Mouse (Mus musculus): ENCODE data around the gene Olfr434. TPM values are rescaled to one million over a fixed set of nuclear protein-coding genes. Genes with fewer than 3 reads are reported as not detected.
"Not testable (repeated sequence)": the region's sequence is repeated elsewhere in the genome, so short reads cannot be mapped to it uniquely, and the experiment has no call there.

The Olfr434 gene
- not detected in 2 replicates for polyA plus RNA-seq (2012; rRNA removed)

DNA sequence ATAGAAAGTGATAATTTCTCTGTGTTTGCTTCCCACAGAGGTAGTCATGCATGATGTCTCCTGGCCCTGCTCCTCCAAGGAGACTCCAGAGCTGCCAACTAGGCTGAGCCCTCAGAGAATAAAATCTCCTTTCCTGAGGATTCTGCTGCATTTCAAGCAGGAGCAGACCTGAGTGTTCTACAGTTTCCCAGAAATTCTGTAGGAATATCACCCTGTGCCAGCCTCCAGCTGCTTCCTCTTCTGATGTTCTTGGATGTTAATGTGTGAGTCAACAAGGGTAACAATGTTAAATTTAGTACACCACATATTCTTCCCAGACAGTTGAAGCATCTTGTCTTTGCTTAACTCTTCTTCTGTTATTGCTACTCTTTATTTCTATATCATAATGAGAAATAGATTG is at the start of gene Olfr434:
TSS of gene Olfr434 (plus strand) at position 149 of the 400 bp plus-strand sequence.
- not testable (repeated sequence) for H3K27ac ChIP-seq (ENCODE audit: insufficient read depth, low read length); H3K4me1 ChIP-seq (ENCODE audit: control insufficient read depth, insufficient read depth, low read length); H3K4me3 ChIP-seq (ENCODE audit: insufficient read depth, low read length)

GRCm38 (mm10) chr6:43167246-43167645 is 45.6 kb upstream of the Olfr434 start:
- Histone ChIP-seq H3K4me3 (ENCODE audit: insufficient read depth, low read length) (no peak overlapping the region), H3K4me1 (ENCODE audit: control insufficient read depth, insufficient read depth, low read length) (no peaks in the 10 kb centered on the region), H3K27ac (ENCODE audit: insufficient read depth, low read length) (no peak overlapping the region)
- TF ChIP-seq CTCF (IDR thresholded peaks at IDR 0.05; ENCODE audit: extremely low read depth, insufficient read depth, low read length), result no peak
- TF ChIP-seq POLR2A (IDR thresholded peaks at IDR 0.05; ENCODE audit: extremely low read depth, insufficient read depth, low read length), result no peak

- TF ChIP-seq CTCF (IDR thresholded peaks at IDR 0.05; ENCODE audit: extremely low read depth, insufficient read depth, low read length) (no peak), POLR2A (IDR thresholded peaks at IDR 0.05; ENCODE audit: extremely low read depth, insufficient read depth, low read length) (no peak)
- H3K4me3 ChIP-seq (ENCODE audit: insufficient read depth, low read length), result no peak within 1 kb of the TSS
- H3K27ac ChIP-seq (ENCODE audit: insufficient read depth, low read length), result no peak within 1 kb of the TSS
- no peaks in the 10 kb centered on the region for H3K4me1 ChIP-seq (ENCODE audit: control insufficient read depth, insufficient read depth, low read length)
These were observed 41.0 kb upstream of the Olfr434 start, which contains the start of gene Olfr13 for GRCm38 (mm10) chr6:43171840-43172239. TSS of gene Olfr13 (plus strand) at chr6:43172140.

- H3K4me1 ChIP-seq (ENCODE audit: control insufficient read depth, insufficient read depth, low read length), result no peaks in the 10 kb centered on the region
- H3K4me3 ChIP-seq (ENCODE audit: insufficient read depth, low read length), result no peak overlapping the region
- TF ChIP-seq CTCF (IDR thresholded peaks at IDR 0.05; ENCODE audit: extremely low read depth, insufficient read depth, low read length) (no peak), POLR2A (IDR thresholded peaks at IDR 0.05; ENCODE audit: extremely low read depth, insufficient read depth, low read length) (no peak)
- H3K27ac ChIP-seq (ENCODE audit: insufficient read depth, low read length), result no peak overlapping the region
These were observed 34.7 kb upstream of the Olfr434 start for GRCm38 (mm10) chr6:43178129-43178528.

DNA sequence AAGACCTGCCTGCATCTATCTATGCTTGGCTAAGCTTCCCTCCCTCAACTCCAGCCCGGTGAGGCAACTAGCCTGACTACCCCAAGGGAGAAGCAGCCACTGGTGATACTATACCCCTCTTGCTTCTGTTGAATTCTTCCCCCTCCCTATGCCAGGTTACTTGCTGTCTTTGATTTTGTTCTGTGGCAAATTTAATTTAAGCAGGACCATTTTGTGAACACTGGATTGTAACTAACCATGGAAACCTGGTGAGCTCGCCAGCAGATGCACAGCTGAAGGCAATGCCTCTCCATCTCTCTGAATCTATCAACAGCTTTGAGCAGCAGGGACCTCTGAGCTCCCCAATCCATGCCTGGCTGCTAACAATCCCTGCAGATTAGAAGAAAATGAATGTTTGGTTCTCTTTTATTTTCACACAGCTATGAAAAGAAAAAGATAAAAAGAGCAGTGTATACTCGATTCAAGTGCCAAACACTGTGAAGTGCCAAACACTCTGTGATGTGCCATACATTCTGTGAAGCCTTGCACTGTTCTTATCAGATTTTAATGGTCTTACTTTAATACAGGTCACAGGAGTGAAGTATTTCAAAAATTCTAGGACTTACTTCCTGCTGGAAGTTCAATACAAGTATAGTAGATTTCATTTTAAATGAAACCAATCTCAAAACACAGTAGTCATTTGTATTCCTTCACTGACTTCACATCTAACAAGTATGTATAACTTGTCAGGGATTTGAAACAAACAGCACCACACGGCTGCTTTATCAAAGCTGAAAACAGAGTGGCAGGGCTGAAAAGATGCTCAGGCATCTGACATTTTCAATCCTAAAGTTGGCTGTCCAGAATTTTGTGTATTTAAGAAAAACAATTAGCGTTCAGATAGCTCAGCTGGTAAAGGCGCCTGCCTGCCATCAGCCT is 34.0 kb upstream of the Olfr434 start:
- Histone ChIP-seq H3K4me1 (ENCODE audit: control insufficient read depth, insufficient read depth, low read length) (no peaks in the 10 kb centered on the region), H3K27ac (ENCODE audit: insufficient read depth, low read length) (no peak overlapping the region), H3K4me3 (ENCODE audit: insufficient read depth, low read length) (no peak overlapping the region)
- TF ChIP-seq CTCF (IDR thresholded peaks at IDR 0.05; ENCODE audit: extremely low read depth, insufficient read depth, low read length) (no peak), POLR2A (IDR thresholded peaks at IDR 0.05; ENCODE audit: extremely low read depth, insufficient read depth, low read length) (no peak)

GRCm38 (mm10) chr6:43190986-43191385 is 21.8 kb upstream of the Olfr434 start:
- Histone ChIP-seq H3K4me3 (ENCODE audit: insufficient read depth, low read length) (no peak overlapping the region), H3K27ac (ENCODE audit: insufficient read depth, low read length) (no peak overlapping the region), H3K4me1 (ENCODE audit: control insufficient read depth, insufficient read depth, low read length) (no peaks in the 10 kb centered on the region)
- no peak for TF ChIP-seq POLR2A (IDR thresholded peaks at IDR 0.05; ENCODE audit: extremely low read depth, insufficient read depth, low read length)
- no peak for TF ChIP-seq CTCF (IDR thresholded peaks at IDR 0.05; ENCODE audit: extremely low read depth, insufficient read depth, low read length)

DNA sequence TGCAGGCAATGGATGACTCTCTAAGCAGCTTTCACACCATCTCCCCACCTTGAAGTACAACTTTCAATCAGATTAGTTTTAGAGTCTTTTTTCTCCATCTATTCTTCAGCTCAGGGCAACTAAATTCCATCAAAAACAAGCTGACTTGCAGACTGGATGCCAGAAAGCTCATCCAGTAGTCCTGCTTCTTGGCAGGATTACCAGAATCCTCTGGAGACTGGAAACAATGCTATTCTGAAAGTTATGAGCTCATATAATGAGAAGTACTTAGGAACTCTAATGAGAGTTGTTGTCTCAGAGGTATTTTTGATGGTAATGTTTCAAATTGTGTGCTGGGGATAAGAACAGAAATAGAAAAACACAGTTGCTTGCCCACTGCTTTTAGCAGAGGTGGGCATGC is 16.0 kb upstream of the Olfr434 start, which contains the start of gene Olfr435:
TSS of gene Olfr435 (plus strand) at position 366 of the 400 bp plus-strand sequence.
- Histone ChIP-seq H3K27ac (ENCODE audit: insufficient read depth, low read length) (no peak within 1 kb of the TSS), H3K4me1 (ENCODE audit: control insufficient read depth, insufficient read depth, low read length) (no peaks in the 10 kb centered on the region), H3K4me3 (ENCODE audit: insufficient read depth, low read length) (no peak within 1 kb of the TSS)
- no peak for TF ChIP-seq POLR2A (IDR thresholded peaks at IDR 0.05; ENCODE audit: extremely low read depth, insufficient read depth, low read length)
- TF ChIP-seq CTCF (IDR thresholded peaks at IDR 0.05; ENCODE audit: extremely low read depth, insufficient read depth, low read length), result no peak

DNA sequence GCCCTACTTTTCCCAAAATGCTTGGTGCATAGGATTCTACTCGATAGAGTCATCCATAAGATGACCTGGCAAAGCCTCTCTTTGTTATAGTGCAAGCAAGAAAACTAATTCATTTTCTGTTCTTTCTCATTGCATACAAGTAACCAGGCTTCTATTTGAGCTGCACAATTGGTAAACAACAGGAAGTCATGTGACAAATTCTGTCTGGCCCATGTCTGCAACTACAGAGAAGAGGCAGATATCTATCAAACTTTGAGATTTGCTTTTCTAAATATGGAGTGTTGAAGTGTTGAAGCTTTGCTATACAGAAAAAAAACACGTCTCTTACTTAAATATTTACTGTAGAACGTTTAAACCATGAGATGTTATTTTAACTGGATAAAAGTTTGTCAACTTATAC is 14.7 kb upstream of the Olfr434 start:
- H3K4me3 ChIP-seq (ENCODE audit: insufficient read depth, low read length), result no peak overlapping the region
- H3K27ac ChIP-seq (ENCODE audit: insufficient read depth, low read length), result no peak overlapping the region
- TF ChIP-seq CTCF (IDR thresholded peaks at IDR 0.05; ENCODE audit: extremely low read depth, insufficient read depth, low read length) (no peak), POLR2A (IDR thresholded peaks at IDR 0.05; ENCODE audit: extremely low read depth, insufficient read depth, low read length) (no peak)

DNA sequence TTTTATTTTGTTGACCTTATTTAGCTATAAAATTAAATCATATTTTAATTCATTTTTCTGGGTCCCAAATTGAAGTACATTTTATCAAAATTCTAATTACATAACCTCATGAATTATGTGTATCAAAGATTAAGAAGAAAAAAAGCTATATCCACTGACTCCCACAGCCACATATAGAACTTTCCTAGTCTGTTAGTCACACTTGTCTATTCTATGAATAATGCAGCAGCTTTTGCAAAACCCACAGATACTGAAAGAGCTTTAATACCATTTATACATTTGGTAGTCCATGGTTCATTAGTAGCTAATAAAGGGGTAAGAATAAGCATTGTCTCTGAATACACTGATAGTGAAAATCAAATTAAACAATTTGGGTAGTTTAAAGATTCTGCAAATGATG is 10.0 kb upstream of the Olfr434 start:
- H3K27ac ChIP-seq (ENCODE audit: insufficient read depth, low read length), result no peak overlapping the region
- H3K4me1 ChIP-seq (ENCODE audit: control insufficient read depth, insufficient read depth, low read length), result peaks cover 1% of the 10 kb centered on the region; the same call in 1 of the 2 replicates
- TF ChIP-seq CTCF (IDR thresholded peaks at IDR 0.05; ENCODE audit: extremely low read depth, insufficient read depth, low read length), result no peak
- TF ChIP-seq POLR2A (IDR thresholded peaks at IDR 0.05; ENCODE audit: extremely low read depth, insufficient read depth, low read length), result no peak
- no peak overlapping the region for H3K4me3 ChIP-seq (ENCODE audit: insufficient read depth, low read length)

More for the DNA sequence above, 14.7 kb upstream of the Olfr434 start:
- H3K4me1 ChIP-seq (ENCODE audit: control insufficient read depth, insufficient read depth, low read length), result peaks cover 1% of the 10 kb centered on the region; the same call in 1 of the 2 replicates

DNA sequence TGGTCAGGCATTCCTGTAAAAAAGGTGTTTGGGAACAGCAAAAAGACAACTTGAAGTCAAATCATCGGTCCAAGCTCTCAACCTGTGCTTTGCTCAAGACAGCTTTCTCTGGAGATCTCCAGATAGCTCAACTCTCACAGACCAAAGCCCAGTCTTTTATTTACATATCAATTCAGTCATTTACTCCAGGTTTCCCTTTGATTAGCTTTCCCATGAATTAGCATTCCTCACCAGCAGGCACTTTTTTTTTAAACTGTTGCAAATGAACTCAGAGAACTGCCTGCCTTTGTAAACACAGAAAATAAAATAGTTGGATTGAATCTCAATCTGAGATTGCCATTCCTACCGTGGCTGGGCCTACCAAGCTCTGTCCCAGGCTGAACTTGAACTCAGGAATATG is 7.5 kb upstream of the Olfr434 start:
- Histone ChIP-seq H3K4me3 (ENCODE audit: insufficient read depth, low read length) (no peak overlapping the region), H3K4me1 (ENCODE audit: control insufficient read depth, insufficient read depth, low read length) (peaks cover 1% of the 10 kb centered on the region; the same call in 1 of the 2 replicates), H3K27ac (ENCODE audit: insufficient read depth, low read length) (no peak overlapping the region)
- TF ChIP-seq CTCF (IDR thresholded peaks at IDR 0.05; ENCODE audit: extremely low read depth, insufficient read depth, low read length), result no peak

- H3K4me1 ChIP-seq (ENCODE audit: control insufficient read depth, insufficient read depth, low read length); H3K4me3 ChIP-seq (ENCODE audit: insufficient read depth, low read length): not testable (repeated sequence)
These were observed 18.4 kb downstream of the Olfr434 start, which contains the start of gene Olfr47 for GRCm38 (mm10) chr6:43231255-43231654. TSS of gene Olfr47 (plus strand) at chr6:43231529.

More at GRCm38 (mm10) chr6:43231255-43231654, 18.4 kb downstream of the Olfr434 start, which contains the start of gene Olfr47:
- not testable (repeated sequence) for H3K27ac ChIP-seq (ENCODE audit: insufficient read depth, low read length)

Data from cortical plate, adult 2 months (tissue).